Mouse (Mus musculus): ENCODE measurements around the gene Smok2b. TPM values are rescaled to one million over a fixed set of nuclear protein-coding genes. Genes with fewer than 3 reads are reported as not detected.
"Not testable (repeated sequence)": the region's sequence is repeated elsewhere in the genome, so short reads cannot be mapped to it uniquely, and the experiment has no call there.

The Smok2b gene
- not detected for total RNA-seq (2021)
- long read RNA-seq, experiment 1, result 0 reads
- long read RNA-seq, experiment 2, result 0 reads

GRCm38 (mm10) chr17:13229957-13230356, at the start of gene Smok2b:
TSS of gene Smok2b (plus strand) at chr17:13230257.
- DNase-seq (ENCODE audit: low spot score), result not testable (repeated sequence)

- not testable (repeated sequence) for DNase-seq (ENCODE audit: low spot score)
Observed at GRCm38 (mm10) chr17:13180491-13180890, 49.6 kb upstream of the Smok2b start.

- DNase-seq (ENCODE audit: low spot score), result not testable (repeated sequence)
Observed at GRCm38 (mm10) chr17:13182712-13183111, 47.3 kb upstream of the Smok2b start.

- not testable (repeated sequence) for DNase-seq (ENCODE audit: low spot score)
Observed at GRCm38 (mm10) chr17:13184514-13184913, 45.5 kb upstream of the Smok2b start.

- DNase-seq (ENCODE audit: low spot score), result not testable (repeated sequence)
Observed at GRCm38 (mm10) chr17:13186541-13186940, 43.5 kb upstream of the Smok2b start.

- DNase-seq (ENCODE audit: low spot score), result not testable (repeated sequence)
Observed at GRCm38 (mm10) chr17:13187621-13188020, 42.4 kb upstream of the Smok2b start.

- not testable (repeated sequence) for DNase-seq (ENCODE audit: low spot score)
Observed at GRCm38 (mm10) chr17:13188846-13189245, 41.2 kb upstream of the Smok2b start.

GRCm38 (mm10) chr17:13190836-13191583, 39.0 kb upstream of the Smok2b start:
- not testable (repeated sequence) for DNase-seq (ENCODE audit: low spot score)

- DNase-seq (ENCODE audit: low spot score), result not testable (repeated sequence)
Observed at GRCm38 (mm10) chr17:13196486-13196885, 33.6 kb upstream of the Smok2b start.

GRCm38 (mm10) chr17:13198812-13199211, 31.2 kb upstream of the Smok2b start:
- not testable (repeated sequence) for DNase-seq (ENCODE audit: low spot score)

GRCm38 (mm10) chr17:13199880-13200409, 30.1 kb upstream of the Smok2b start:
- not testable (repeated sequence) for DNase-seq (ENCODE audit: low spot score)

- not testable (repeated sequence) for DNase-seq (ENCODE audit: low spot score)
Observed at GRCm38 (mm10) chr17:13201551-13201950, 28.5 kb upstream of the Smok2b start.

GRCm38 (mm10) chr17:13202453-13203107, 27.5 kb upstream of the Smok2b start:
- not testable (repeated sequence) for DNase-seq (ENCODE audit: low spot score)

- DNase-seq (ENCODE audit: low spot score), result not testable (repeated sequence)
Observed at GRCm38 (mm10) chr17:13205247-13205646, 24.8 kb upstream of the Smok2b start.

GRCm38 (mm10) chr17:13206491-13206890, 23.6 kb upstream of the Smok2b start:
- no peak for DNase-seq (ENCODE audit: low spot score)

GRCm38 (mm10) chr17:13208460-13208859, 21.6 kb upstream of the Smok2b start:
- DNase-seq (ENCODE audit: low spot score), result not testable (repeated sequence)

- peak; percentile 74 for DNase-seq (ENCODE audit: low spot score)
Observed at GRCm38 (mm10) chr17:13212136-13212850, 17.8 kb upstream of the Smok2b start.

- no peak for DNase-seq (ENCODE audit: low spot score)
Observed at GRCm38 (mm10) chr17:13214169-13214568, 15.9 kb upstream of the Smok2b start.

- peak; percentile 24 for DNase-seq (ENCODE audit: low spot score)
Observed at GRCm38 (mm10) chr17:13215595-13215994, 14.5 kb upstream of the Smok2b start.

GRCm38 (mm10) chr17:13220888-13221287, 9.2 kb upstream of the Smok2b start, which contains the start of gene Smok2a:
TSS of gene Smok2a (plus strand) at chr17:13221188.
- DNase-seq (ENCODE audit: low spot score), result no peak

- not testable (repeated sequence) for DNase-seq (ENCODE audit: low spot score)
Observed at GRCm38 (mm10) chr17:13221921-13222320, 8.1 kb upstream of the Smok2b start.

Data from gastrocnemius, adult 18-20 months (tissue).